Comparison of ENCODE assay signal across 1 mouse cellular context in the genomic region with DNA sequence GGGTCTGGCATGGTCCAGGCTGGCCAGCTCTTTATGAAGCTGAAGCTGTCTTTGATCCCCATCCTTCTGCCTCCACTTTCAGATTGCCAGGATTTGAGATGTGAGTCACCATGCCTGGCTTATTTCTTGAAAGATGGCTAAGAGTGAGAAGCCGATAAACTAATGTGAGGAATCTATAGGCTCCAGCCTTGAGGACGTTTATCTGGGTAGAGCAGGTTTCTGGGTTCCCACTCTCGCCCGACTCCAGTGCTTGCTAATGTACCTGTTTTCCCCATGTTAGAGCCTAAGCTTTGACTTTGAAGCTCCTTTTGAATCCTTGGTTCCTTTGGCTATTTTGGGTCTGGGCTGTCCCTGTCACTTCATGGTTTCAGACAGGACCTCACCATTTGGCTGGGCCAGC.
TF ChIP-seq lines count a peak whose summit lies in the region.

No protein-coding gene starts in this region.

TF ChIP-seq in CH12.LX, 34 proteins besides CTCF, POLR2A, EP300 and RAD21 (continued from another document):
- TF ChIP-seq JUN (IDR thresholded peaks at IDR 0.05; ENCODE audit: insufficient read depth, low read depth, low read length) (no peak), CHD2 (IDR thresholded peaks at IDR 0.05; ENCODE audit: low read length) (no peak), USF2 (conservative IDR thresholded peaks at IDR 0.05; ENCODE audit: low read depth, low read length) (no peak), KAT2A (IDR thresholded peaks at IDR 0.05; ENCODE audit: insufficient replicate concordance, low read length) (no peak), HCFC1 (IDR thresholded peaks at IDR 0.05; ENCODE audit: low read depth, low read length) (no peak)
